Mouse (Mus musculus) frontal cortex, postnatal 10 days (tissue): ENCODE measurements around the gene Acta2.

ENCODE experiments used
- DNase-seq, 2 experiments: peaks; one replicate each; pipeline ENCODE4 v3.0.0; 2022; ENCODE audit warnings: low spot score in 2 of 2, mixed read lengths in 1 of 2

The Acta2 gene

DNA sequence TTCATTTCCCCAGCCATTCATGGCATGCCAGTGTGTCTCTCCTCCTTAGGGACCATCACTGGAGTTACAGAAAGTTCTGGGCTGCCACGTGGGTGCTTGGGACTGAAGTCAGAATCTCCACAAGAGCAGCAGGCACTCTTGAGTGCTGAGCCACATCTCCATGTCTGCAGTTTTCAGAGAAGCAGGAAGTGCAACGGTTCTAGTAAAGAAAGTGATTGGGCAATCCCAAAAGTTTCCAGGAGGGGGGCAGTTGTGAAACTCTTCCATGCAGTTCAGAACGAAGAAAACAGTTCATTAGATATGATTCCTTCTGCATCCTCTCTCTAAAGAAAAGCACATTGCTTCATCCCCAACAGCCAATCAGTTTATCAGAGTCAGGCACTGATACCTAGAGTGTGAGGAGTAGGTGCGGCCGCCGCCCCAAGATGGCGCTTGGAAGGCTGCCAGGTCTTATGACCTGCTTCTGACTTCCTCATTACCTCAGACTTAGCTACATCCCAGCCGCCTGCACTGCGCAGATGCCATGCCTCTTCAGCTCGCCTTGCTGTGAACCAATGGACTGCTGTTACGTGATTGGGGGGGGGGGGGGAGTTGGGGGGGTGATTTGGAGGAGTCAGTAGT, 14.8 kb upstream of the Acta2 start:
- DNase-seq, result no peak

DNA sequence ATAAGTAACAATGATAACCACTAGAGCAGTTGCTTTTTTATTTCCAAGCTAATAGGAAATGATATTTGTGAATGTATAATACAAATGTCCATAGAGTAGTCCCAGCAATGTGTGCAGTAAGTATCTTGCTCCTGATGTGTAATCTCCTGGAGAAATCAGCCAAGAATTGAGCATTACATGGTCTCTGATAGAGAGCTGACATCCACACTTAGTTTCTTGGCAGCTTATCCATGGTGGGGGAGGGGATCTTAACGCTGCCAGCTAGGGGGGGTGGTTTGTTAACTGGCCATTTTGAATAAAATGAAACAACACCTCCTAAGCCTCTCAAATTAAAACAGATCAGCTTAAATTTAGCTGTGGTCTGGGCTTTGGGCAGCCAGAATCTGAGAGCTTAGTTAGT, 13.6 kb upstream of the Acta2 start:
- DNase-seq, result no peak

DNA sequence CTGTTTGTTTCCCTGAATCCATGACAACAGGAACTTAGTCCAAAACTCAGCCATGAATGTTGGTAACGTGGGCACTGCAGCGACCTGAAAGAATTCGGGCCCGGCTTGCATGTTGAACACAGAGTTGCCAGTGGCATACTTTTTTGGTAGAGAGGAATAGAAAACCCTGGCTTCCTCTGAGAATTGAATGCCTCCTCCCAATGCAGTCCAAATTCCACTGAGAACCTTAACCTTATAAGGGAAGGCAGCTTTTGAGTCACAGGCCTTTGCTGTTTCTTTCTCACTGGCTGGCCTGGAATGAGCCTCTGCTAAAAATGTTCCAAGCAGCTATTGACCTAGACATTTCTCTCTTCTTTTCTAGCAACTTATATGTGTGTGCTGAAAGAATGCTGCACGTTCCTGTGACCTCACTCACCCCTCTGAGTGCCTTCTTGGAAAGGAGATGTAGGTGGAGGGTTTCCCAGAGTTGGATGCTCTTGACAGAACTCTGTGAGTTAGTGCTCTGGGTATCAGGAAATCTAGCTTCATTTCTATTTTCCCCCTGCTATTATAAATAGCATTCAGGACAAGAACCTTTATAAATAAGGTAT, 10.3 kb upstream of the Acta2 start:
- no peak for DNase-seq

DNA sequence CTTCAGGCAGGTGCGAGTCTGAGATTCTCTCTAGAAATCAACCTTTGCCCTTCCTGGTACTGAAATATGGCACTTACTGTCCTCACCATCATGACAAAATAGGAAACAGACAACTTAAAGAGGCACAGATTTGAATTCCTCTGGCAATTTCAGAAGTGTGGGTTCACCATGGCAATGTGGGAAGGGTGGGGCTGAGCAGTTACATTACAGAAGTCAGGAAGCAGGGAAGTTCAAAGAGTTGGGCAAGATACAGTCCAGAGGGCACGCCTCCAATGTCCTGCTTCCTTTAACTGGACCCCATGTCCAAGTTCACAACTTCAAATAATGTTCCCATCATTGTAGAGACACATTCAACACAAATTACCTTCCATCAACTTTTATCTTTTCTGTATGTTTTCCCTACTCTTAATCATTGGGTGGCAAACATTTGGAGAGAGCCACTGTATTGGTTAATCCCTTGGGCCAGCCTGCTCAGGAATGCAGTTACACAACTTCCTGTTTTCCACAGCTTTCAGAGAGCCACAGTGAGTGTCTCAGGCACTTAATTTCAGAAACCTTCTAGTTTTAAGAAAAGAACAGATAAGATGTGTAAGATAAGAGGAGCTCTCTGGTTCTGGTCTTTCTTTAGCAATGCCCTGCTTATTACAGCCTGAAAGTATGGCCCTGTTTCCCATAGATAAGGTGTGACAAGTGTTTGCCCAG, 7.0 kb upstream of the Acta2 start:
- no peak for DNase-seq

DNA sequence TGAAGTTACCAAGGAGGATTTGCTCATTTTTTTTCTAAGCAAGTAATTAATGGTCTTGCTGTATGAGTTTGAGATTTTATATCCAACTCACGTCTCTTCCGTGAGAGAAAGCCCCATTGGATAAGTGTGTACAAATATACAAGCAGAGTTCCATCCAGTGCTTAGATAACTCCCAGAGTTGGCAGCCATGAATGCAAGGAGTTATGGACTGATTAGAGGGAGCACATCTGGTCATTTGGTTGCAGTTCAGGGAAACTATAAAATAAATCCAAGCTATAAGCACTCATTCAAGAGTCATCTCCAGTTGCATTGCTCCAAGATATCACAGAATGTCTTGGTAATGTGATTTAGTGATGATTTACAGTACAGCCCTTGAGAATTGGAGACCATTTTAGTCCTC, 1.5 kb upstream of the Acta2 start:
- DNase-seq, result no peak

DNA sequence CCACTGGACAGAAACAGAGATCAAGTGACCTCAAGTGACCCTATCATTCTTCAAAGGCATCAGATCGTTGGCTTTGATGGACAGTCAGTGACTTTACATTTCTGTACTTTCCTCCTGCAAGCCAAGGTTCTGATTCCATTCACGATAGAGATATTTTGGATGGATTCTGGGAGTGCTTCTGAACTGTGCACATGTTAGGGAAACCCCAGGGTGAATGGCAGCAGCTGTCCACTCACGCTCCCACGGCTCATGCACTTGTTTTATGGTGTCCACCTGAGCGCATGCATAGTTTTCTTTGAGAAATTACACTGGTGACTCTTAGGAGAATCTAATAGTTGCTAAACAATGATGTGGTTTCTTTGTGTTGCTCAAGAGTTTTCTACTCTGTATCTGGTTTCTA, 759 bp upstream of the Acta2 start:
- no peak for DNase-seq

DNA sequence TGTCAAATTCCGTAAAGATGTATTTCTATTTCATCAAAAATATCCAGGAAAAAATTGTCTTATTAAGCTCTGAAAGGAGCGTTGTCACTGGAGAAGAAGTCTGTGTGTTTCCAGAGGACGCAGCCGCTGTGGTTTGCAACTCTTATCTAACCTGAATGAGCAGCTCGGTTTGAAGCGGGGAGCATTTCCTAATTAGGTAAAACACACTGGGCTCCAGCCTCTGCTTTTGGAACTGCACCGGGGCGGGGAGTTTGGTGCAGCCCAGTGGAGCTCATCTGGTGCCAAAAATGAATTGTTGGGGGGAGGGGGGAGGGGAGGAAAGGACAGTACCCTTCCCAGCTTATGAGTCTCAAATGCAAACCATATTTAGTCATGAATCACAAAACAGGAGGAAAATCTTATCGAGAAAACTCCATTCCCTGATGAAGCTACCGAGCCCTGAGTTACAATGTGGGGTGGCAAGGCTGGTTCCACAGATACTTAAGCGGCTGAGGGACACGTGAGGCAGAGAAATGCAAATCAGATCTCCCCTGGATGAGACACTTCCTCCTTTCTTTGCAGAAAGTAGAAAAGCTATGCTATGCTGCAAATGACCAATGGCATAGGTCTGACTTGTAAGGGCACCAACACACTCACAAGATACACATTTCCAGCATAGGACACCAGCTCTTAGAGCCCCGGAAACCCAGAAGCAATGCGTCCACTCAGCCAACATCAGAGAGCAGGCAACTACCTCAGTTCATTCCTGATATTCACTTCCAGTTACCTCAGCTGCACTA, 1.1 kb downstream of the Acta2 start:
- DNase-seq, result no peak

DNA sequence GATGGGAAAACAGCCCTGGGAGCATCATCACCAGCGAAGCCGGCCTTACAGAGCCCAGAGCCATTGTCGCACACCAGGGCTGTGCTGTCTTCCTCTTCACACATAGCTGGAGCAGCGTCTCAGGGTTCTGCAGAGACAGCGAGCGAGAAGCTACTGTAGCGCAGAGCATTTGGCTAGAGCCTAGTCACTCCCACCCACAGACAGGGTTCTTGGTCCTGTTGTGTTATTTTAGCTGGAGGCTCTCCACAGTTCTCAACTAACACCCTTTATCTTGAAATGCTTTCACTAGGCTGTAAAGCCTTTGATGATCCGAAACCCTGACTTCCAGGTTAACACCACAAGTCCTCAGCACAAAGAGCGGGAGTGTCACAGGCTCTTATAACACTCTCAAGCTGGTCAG, 2.9 kb downstream of the Acta2 start:
- no peak for DNase-seq

DNA sequence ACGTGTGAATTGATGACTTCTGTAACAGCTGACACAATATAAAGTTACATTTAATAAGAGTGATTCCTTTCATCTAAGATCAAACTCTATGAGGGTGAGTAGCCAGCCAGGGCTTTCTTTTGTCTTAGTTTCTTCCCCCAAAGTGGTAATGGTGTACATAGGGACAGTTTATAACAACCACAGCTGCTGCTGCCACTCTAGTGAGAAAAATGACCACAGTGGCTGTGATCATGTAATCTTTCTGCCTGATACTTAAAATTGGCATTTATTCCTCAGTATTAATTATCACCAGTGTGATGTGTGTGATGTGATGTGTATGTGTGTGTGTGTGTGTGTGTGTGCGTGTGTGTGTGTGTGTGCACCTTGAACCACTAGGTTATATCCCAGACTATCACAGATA, 3.5 kb downstream of the Acta2 start:
- DNase-seq, result no peak

DNA sequence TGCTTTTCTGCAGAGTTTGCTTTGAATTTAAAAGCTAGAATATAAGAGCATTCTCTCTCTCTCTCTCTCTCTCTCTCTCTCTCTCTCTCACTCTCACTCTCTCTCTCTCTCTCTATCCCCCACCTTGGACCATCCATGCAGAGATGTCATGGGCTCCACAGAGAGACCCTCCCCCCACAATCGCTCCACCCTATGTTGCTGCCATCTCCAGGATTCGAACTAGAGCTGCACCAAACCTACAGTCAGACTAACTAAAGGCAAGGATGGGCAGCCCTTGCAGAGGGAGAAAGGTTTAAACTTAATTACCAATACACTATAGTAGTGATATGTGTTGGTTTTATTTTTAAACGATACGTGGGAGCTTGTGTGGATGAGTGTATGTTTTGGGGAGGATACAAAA, 4.8 kb downstream of the Acta2 start:
- no peak for DNase-seq

DNA sequence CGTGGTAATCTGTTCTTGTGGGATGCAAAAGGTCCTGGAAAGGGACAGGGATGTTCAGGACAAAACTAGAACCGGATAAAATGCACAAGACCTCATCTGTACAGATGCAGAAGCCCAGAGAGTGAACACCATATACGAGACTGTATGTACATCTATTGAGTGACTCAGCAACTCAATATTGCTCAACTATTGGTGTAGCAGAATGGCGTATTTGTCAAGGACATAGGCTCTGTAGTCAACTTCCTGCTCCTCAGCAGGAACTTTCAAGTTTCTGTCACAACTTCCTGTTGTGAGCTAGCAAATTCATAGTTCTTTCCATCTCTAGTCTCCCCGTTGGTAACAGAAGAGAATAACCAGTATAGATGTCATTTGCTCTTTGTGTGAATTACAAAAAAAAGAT, 6.8 kb downstream of the Acta2 start:
- no peak for DNase-seq

DNA sequence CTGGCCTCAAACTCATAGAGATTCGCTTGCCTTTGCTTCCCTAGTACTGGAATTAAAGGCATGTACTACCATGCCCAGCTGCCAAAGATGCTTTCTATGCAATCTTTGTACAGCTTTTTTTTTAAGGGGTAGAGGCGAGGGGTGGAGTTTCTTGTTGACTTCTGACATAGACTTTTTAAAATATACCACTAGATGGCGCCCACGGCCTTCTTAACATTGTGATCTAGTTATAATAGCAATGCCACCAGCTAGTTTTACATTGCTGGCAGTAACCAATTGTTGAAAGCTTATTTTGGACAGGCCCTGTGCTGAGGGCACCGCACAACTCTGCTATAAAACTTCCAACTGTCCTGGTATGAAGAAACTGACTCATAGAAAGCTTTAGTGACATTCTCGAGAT, 11.3 kb downstream of the Acta2 start:
- DNase-seq, result no peak

DNA sequence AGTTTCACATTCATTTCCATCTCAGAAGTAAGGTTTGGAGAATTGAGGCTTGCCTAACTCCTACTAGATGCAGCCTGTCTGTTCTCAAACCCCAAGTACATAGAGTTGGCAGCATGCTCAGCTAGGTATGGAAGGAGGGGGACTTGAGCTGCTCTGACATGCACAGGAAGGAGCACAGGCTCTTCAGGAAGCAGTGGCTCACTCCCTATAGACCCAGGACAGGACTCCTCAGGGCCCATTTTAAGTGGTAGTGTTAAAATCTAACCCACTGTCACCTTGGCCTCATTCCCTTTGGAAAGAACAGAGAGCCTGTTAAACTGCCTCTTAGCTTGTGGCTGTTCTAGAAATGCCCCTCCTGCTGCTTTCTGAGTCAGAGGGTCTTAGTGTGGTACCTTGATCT, 12.5 kb downstream of the Acta2 start:
- DNase-seq, result no peak

DNA sequence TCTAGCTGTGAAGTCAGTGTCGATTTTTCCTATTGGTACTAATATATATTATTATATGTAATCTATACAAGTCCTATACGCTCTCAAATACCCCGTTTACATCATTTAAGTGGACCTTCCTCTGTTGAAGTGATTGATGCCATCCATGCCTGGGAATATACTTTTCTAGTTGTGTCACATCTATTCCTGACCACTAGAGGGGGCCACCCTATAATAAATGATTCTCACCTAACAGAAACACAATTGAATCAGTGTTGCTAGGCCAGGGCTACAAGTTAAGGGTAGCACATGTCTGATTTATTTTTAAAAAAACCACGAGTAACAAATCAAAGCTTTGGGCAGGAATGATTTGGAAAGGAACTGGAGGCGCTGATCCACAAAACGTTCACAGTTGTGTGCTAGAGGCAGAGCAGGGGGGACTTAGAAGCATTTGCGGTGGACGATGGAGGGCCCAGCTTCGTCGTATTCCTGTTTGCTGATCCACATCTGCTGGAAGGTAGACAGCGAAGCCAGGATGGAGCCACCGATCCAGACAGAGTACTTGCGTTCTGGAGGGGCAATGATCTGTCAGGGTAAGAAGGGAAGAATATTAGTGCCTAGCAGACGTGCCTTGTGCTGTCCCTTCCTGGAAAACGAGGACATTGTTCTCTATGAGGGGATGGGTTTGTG, 14.0 kb downstream of the Acta2 start:
- DNase-seq, result no peak

DNA sequence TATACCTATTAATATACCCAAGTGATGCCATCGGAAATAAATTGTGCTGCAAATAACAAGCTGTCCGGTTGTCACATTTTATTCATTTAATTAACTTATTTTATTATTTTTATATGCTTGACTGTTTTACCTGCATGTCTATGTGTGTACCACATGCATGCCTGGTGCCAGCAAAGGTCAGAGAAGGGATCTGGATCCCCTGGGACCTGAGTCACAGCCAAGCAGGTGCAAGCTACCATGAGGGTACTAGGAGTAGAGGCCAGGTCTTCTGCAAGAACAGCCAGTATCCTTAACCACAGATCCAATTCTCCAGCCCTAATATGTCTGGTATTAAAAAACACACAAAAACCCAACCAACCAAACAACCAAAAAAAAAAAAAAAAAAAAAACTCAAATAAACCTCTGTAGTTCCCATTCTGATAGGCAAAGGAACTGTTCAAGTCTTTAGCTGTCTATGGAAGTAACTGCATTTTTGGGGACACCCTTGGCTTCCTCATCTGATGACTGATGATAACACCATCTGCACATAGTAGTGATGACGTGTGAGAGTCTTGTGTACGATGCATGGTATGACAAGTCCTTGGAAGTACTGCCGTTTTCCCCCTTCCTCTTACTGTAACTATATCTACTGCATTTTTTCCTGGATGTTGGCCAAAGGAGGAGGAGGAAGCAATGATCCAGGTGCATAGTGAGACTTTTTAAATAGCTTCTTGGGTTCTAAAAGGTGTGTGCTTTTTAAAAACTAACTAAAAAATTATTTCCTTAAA, 14.9 kb downstream of the Acta2 start:
- no peak for DNase-seq

DNA sequence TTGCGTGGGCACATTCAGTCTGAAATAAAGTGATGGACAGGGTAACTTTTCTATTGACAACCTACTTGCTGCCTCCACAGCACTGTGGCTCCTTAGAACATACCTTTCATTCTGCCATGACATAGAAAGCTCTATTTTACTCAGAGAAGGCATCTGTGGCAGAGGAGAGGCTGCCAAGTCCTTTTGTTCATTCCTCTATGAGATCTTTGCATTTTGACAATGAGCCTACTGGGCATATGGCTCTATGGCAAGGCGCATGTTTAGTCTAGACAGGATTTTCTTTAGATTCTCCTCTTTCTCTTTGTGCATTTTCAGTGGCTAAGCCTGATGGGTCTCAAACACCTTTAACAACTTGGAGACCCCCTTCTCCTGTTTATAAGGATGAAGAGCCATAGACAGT, 17.6 kb downstream of the Acta2 start:
- DNase-seq, result no peak

DNA sequence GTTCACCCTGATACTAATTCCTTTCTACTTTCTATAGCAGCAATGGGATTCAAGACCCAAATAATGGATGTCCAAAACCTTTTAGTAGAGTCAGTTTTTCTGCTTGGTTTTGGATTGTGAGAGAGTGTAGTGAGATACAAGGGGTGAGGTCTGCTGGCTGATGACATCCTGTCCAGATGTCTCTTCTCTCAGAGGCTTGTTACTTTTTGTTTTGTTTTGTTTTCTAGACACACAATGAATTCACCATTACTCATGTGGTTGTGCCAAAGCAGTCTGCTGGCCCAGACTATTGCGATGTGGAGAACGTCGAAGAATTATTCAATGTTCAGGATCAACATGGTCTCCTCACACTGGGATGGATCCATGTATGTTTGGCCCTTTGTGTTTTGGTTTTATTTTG, 19.3 kb downstream of the Acta2 start:
- no peak for DNase-seq

DNA sequence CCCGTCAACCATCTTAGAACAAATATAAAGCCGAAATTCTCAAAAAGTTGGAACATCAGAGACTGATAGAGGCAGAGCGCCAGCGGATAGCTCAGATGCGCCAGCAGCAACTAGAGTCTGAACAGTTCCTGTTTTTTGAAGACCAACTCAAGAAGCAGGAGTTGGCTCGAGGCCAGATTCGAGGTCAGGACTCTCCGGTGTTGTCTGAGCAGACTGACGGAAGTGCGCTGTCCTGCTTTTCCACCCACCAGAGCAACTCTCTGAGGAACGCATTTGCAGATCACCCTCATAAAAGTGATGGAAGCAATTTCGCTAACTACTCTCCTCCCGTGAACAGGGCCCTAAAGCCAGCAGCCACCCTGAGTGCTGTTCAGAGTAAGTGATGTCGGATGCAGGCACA, 21.4 kb downstream of the Acta2 start:
- DNase-seq, result peak; percentile 50 to 57

DNA sequence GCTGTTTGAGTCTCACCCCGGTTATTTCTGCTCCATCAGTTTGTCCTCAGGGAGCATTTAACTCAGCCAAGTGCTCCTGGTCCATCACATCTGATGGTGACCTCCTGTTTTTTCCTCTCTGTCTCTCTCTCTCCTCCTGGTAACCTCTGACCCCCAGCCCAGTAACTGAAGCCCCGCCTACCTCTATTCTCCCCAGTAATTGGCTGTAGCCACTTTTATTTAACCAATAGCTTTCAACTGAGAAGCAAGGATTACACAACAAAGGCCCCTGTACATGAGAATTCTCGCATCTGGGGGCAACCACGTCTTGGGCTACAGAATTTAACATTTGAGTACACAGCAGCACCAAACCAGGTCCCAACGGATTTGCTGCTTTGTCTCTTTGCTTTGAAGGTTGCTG, 23.1 kb downstream of the Acta2 start:
- no peak for DNase-seq

DNA sequence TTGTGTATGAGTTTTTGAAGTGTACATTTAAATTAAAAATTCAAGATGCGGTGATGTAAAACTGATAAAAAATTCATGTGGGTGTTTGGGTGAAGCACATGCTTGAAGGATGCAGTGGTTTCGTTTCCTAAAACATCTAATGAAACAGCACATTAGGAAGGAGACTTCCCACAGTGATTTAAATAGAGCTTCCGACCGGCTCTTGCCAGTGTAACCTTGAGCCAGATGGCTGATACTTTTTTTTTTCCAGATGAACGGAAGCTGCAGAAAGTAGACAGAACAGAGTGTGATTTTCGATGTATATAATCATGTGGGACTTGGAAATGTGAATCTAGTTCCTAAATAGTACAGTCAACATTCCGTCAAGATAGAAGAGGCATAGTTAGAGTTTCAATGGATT, 23.8 kb downstream of the Acta2 start:
- DNase-seq, result no peak

DNA sequence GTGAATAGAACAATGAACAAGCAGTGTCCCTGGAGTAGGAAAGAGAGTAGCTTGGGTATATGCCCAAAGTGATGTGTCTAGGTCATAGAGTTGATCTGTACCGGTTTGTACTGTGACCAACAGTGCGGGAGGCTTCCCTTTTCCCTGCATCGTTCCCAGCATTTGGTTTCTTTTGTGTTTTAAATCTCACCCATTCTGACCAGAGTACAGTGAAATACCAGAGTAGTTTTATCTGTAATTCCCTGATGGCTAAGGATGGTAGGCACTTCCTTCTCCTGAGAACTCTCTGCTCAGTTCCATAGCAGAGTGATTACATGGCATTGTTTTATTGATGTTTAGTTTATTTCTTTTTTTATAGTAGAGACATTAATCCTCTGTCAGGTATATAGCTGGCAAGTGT, 32.6 kb downstream of the Acta2 start:
- DNase-seq, result no peak
